Mouse (Mus musculus) frontal cortex, postnatal 10 days (tissue): ENCODE results near the gene Tada2b.

Source experiments
- DNase-seq, 2 experiments: peaks; one replicate each; pipeline ENCODE4 v3.0.0; 2022; ENCODE audit warnings: low spot score in 2 of 2, mixed read lengths in 1 of 2

Tada2b gene

GRCm38 (mm10) chr5:36480398-36480797 lies 3.7 kb downstream of the Tada2b start:
- no peak for DNase-seq

GRCm38 (mm10) chr5:36479735-36480134 lies 4.3 kb downstream of the Tada2b start:
- DNase-seq = no peak

GRCm38 (mm10) chr5:36478540-36479420 lies 5.3 kb downstream of the Tada2b start:
- DNase-seq = no peak

- DNase-seq = no peak
Measured at GRCm38 (mm10) chr5:36477486-36477885, 6.6 kb downstream of the Tada2b start.

GRCm38 (mm10) chr5:36474283-36474682 lies 9.8 kb downstream of the Tada2b start:
- peak in 1 of 2 experiments; percentile 51 for DNase-seq

GRCm38 (mm10) chr5:36472876-36473655 lies 11.0 kb downstream of the Tada2b start:
- no peak for DNase-seq

GRCm38 (mm10) chr5:36471206-36471605 lies 12.9 kb downstream of the Tada2b start:
- no peak for DNase-seq

GRCm38 (mm10) chr5:36465889-36466288 lies 18.2 kb downstream of the Tada2b start:
- DNase-seq = no peak

- peak; percentile 98 to 99 for DNase-seq
Measured at GRCm38 (mm10) chr5:36464709-36465661, 19.1 kb downstream of the Tada2b start, which contains the start of gene Grpel1. Gene Grpel1 (plus strand): TSS chr5:36464998.

GRCm38 (mm10) chr5:36463391-36463790 lies 20.7 kb downstream of the Tada2b start:
- DNase-seq = no peak

- peak in 1 of 2 experiments; percentile 72 for DNase-seq
Measured at GRCm38 (mm10) chr5:36462810-36463209, 21.3 kb downstream of the Tada2b start.

- no peak for DNase-seq
Measured at GRCm38 (mm10) chr5:36461231-36461630, 22.9 kb downstream of the Tada2b start.

GRCm38 (mm10) chr5:36460712-36461111 lies 23.4 kb downstream of the Tada2b start:
- no peak for DNase-seq

- DNase-seq = no peak
Measured at GRCm38 (mm10) chr5:36458926-36459325, 25.2 kb downstream of the Tada2b start.

GRCm38 (mm10) chr5:36457706-36458105 lies 26.4 kb downstream of the Tada2b start:
- no peak for DNase-seq

- DNase-seq = no peak
Measured at GRCm38 (mm10) chr5:36452821-36453220, 31.3 kb downstream of the Tada2b start.

GRCm38 (mm10) chr5:36451872-36452389 lies 32.2 kb downstream of the Tada2b start:
- no peak for DNase-seq

- DNase-seq = no peak
Measured at GRCm38 (mm10) chr5:36451119-36451518, 33.0 kb downstream of the Tada2b start.

- no peak for DNase-seq
Measured at GRCm38 (mm10) chr5:36449710-36450358, 34.3 kb downstream of the Tada2b start.

- DNase-seq = no peak
Measured at GRCm38 (mm10) chr5:36447872-36448271, 36.2 kb downstream of the Tada2b start.
